Mouse (Mus musculus): ENCODE measurements around the gene Ndufaf2. TPM values are rescaled to one million over a fixed set of nuclear protein-coding genes. Genes with fewer than 3 reads are reported as not detected.

Ndufaf2 gene
- total and polyA plus RNA-seq, 3 experiments, result 37.1 to 117 (median 51.2) TPM

DNA sequence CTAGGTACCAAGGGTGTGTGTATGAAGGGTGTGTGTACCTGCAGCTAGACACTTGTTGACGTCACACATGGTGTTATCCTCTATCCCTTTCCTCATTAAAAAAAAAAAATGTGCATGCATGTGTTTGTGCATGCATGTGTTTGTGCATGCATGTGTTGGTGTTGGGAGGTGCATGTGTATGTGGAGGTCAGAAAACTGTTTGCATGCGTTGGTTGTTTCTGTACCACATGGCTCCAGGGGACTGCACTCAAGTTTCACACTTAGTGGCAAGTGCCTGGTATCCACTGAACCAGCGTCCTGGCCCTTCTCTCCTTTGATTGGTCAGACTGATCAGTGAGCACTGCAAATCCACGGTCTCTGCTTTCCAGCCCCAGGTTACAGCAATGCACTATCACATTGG lies 71.7 kb downstream of the Ndufaf2 start:
- dilution Hi-C loops (cut with MboI; ENCODE audit: extremely low pct_ligation_motif_present, extremely low pct_unique_long_range_greater_than_20kb, low sequenced_read_pairs), result no loop called here
- peak; percentile 69; the same call in 1 of the 2 replicates for TF ChIP-seq MXI1 (IDR thresholded peaks at IDR 0.05; ENCODE audit: low read depth, low read length)
- TF ChIP-seq MAX (IDR thresholded peaks at IDR 0.05; ENCODE audit: low read length), result peak; percentile 67; the same call in 1 of the 2 replicates
- no peak for TF ChIP-seq MAFK (IDR thresholded peaks at IDR 0.05; ENCODE audit: insufficient replicate concordance, low read length)
- peak; percentile 32; the same call in 1 of the 2 replicates for TF ChIP-seq MYC (IDR thresholded peaks at IDR 0.05; ENCODE audit: low read depth, low read length)
- H3K36me3 ChIP-seq (replicated peaks in 1 of 2; ENCODE audit: control insufficient read depth in 1 of 2, insufficient read depth in 1 of 2, low read length in 1 of 2), result peaks cover 0 to 36% of the 10 kb centered on the region in 2 experiments
- no peak overlapping the region for H3K4me3 ChIP-seq (replicated peaks in 1 of 3; ENCODE audit: low read depth in 2 of 3, low read length in 2 of 3, poor library complexity in 1 of 3)
- H3K9ac ChIP-seq (ENCODE audit: insufficient read depth, low read depth), result no peak overlapping the region
- H3K4me2 ChIP-seq (ENCODE audit: insufficient read depth, low read depth, poor library complexity, severe bottlenecking), result no peak overlapping the region
- H3K27ac ChIP-seq (ENCODE audit: insufficient read depth, low read depth), result no peak overlapping the region; the same call in 1 of the 2 replicates
- peaks cover 9 to 42% of the 10 kb centered on the region in 2 experiments for H3K4me1 ChIP-seq (ENCODE audit: control insufficient read depth in 1 of 2, insufficient read depth in 2 of 2)
- H3K27me3 ChIP-seq (replicated peaks), result no peaks in the 10 kb centered on the region
- in situ Hi-C loops (cut with MboI; ENCODE audit: low pct_ligation_motif_present, low pct_unique_long_range_greater_than_20kb, low sequenced_read_pairs), result no loop called here
- H3K79me2 ChIP-seq (replicated peaks; ENCODE audit: control insufficient read depth, extremely low read depth, insufficient read depth, poor library complexity, severe bottlenecking), result no peaks in the 10 kb centered on the region
- DNase-seq (ENCODE audit: extremely low read depth), result no peak
- no peaks in the 10 kb centered on the region for H3K9me3 ChIP-seq (replicated peaks; ENCODE audit: low read length)

DNA sequence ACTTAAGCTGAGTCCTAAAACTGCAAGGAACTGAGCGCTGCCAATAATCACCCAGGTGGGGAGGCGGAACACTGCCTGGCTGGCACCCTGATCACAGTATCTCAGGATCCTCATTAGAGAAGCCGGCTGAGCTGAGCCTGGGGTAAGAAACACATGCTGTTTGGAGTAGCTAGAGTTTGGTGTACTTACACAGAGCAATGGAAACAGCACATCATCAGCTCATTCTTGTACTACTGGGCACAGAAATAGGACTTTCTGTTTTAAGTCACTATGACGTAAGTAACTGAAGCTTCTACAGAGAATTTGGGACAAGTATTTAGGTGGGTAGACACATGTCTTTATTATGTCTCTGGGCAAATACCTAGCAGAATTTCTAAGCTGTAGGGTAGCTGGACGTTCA lies 72.4 kb downstream of the Ndufaf2 start:
- Histone ChIP-seq H3K4me2 (ENCODE audit: insufficient read depth, low read depth, poor library complexity, severe bottlenecking) (peak overlapping the region; percentile 5), H3K4me3 (replicated peaks in 1 of 3; ENCODE audit: low read depth in 2 of 3, low read length in 2 of 3, poor library complexity in 1 of 3) (no peak overlapping the region), H3K79me2 (replicated peaks; ENCODE audit: control insufficient read depth, extremely low read depth, insufficient read depth, poor library complexity, severe bottlenecking) (no peaks in the 10 kb centered on the region), H3K9me3 (replicated peaks; ENCODE audit: low read length) (no peaks in the 10 kb centered on the region), H3K27ac (ENCODE audit: insufficient read depth, low read depth) (peak overlapping the region; percentile 7; the same call in 1 of the 2 replicates), H3K36me3 (replicated peaks in 1 of 2; ENCODE audit: control insufficient read depth in 1 of 2, insufficient read depth in 1 of 2, low read length in 1 of 2) (peaks cover 0 to 39% of the 10 kb centered on the region in 2 experiments), H3K4me1 (ENCODE audit: control insufficient read depth in 1 of 2, insufficient read depth in 2 of 2) (peaks cover 9 to 37% of the 10 kb centered on the region in 2 experiments), H3K9ac (ENCODE audit: insufficient read depth, low read depth) (0 out of 2 replicates have a peak overlapping the region, but pooled peaks have one; percentile 2), H3K27me3 (replicated peaks) (no peaks in the 10 kb centered on the region)
- in situ Hi-C loops (cut with MboI; ENCODE audit: low pct_ligation_motif_present, low pct_unique_long_range_greater_than_20kb, low sequenced_read_pairs), result no loop called here
- peak; percentile 70 for DNase-seq (ENCODE audit: extremely low read depth)
- dilution Hi-C loops (cut with MboI; ENCODE audit: extremely low pct_ligation_motif_present, extremely low pct_unique_long_range_greater_than_20kb, low sequenced_read_pairs), result no loop called here
- TF ChIP-seq ZC3H11A (IDR thresholded peaks at IDR 0.05; ENCODE audit: low read depth, low read length) (no peak), ZMIZ1 (IDR thresholded peaks at IDR 0.05; ENCODE audit: low read depth, low read length) (no peak), USF2 (conservative IDR thresholded peaks at IDR 0.05; ENCODE audit: low read depth, low read length) (no peak), USF1 (IDR thresholded peaks at IDR 0.05; ENCODE audit: low read depth, low read length) (no peak), RAD21 (IDR thresholded peaks at IDR 0.05; ENCODE audit: low read depth, low read length) (no peak; the same call in 1 of the 2 replicates), SMC3 (IDR thresholded peaks at IDR 0.05; ENCODE audit: low read depth, low read length) (no peak; the same call in 1 of the 2 replicates), ETS1 (conservative IDR thresholded peaks at IDR 0.05; ENCODE audit: low read depth, low read length) (peak; percentile 98), ZNF384 (IDR thresholded peaks at IDR 0.05; ENCODE audit: low read depth, low read length) (no peak), IRF4 (IDR thresholded peaks at IDR 0.05; ENCODE audit: low read depth, low read length) (peak; percentile 93), UBTF (IDR thresholded peaks at IDR 0.05; ENCODE audit: low read depth, low read length) (no peak), POLR2AphosphoS2 (IDR thresholded peaks at IDR 0.05; ENCODE audit: low read depth, low read length) (no peak), CTCF (conservative IDR thresholded peaks at IDR 0.05 in 1 of 2, IDR thresholded peaks at IDR 0.05 in 1 of 2; ENCODE audit: low read depth in 2 of 2, low read length in 2 of 2) (no peak), POLR2A (IDR thresholded peaks at IDR 0.05; ENCODE audit: low read depth, low read length) (peak; percentile 35; the same call in 1 of the 2 replicates), MYC (IDR thresholded peaks at IDR 0.05; ENCODE audit: low read depth, low read length) (peak; percentile 88), ZKSCAN1 (IDR thresholded peaks at IDR 0.05; ENCODE audit: borderline replicate concordance, low read depth, low read length) (no peak), CHD2 (IDR thresholded peaks at IDR 0.05; ENCODE audit: low read length) (no peak), MXI1 (IDR thresholded peaks at IDR 0.05; ENCODE audit: low read depth, low read length) (no peak), TBP (conservative IDR thresholded peaks at IDR 0.05; ENCODE audit: low read depth, low read length) (peak; percentile 41; the same call in 1 of the 2 replicates), NELFE (IDR thresholded peaks at IDR 0.05; ENCODE audit: low read depth, low read length) (no peak), MAX (IDR thresholded peaks at IDR 0.05; ENCODE audit: low read length) (peak; percentile 71), MAZ (IDR thresholded peaks at IDR 0.05; ENCODE audit: low read depth, low read length) (peak; percentile 75; the same call in 1 of the 2 replicates), TCF12 (IDR thresholded peaks at IDR 0.05; ENCODE audit: low read depth, low read length) (peak; percentile 85), KAT2A (IDR thresholded peaks at IDR 0.05; ENCODE audit: insufficient replicate concordance, low read length) (no peak), JUN (IDR thresholded peaks at IDR 0.05; ENCODE audit: insufficient read depth, low read depth, low read length) (peak; percentile 98), RCOR1 (conservative IDR thresholded peaks at IDR 0.05; ENCODE audit: low read depth, low read length) (peak; percentile 24; the same call in 1 of the 2 replicates), JUND (conservative IDR thresholded peaks at IDR 0.05; ENCODE audit: low read depth, low read length) (peak; percentile 95), BHLHE40 (IDR thresholded peaks at IDR 0.05; ENCODE audit: low read depth, low read length) (peak; percentile 70), SIN3A (IDR thresholded peaks at IDR 0.05; ENCODE audit: low read length) (peak; percentile 28; the same call in 1 of the 2 replicates), MEF2A (IDR thresholded peaks at IDR 0.05; ENCODE audit: borderline replicate concordance, low read depth, low read length) (peak; percentile 99), GABPA (IDR thresholded peaks at IDR 0.05; ENCODE audit: insufficient replicate concordance, low read depth, low read length) (no peak), ELF1 (IDR thresholded peaks at IDR 0.05; ENCODE audit: low read depth, low read length) (peak; percentile 25; the same call in 1 of the 2 replicates)

Data from CH12.LX (cell line).